Mouse (Mus musculus): ENCODE measurements at regions not wholly inside any gene's neighbourhood (a gene's known extent, or its start where the extent isn't known, plus 50 kb on each side); places are given as distances from the start of the nearest gene placed in this dataset.

DNA sequence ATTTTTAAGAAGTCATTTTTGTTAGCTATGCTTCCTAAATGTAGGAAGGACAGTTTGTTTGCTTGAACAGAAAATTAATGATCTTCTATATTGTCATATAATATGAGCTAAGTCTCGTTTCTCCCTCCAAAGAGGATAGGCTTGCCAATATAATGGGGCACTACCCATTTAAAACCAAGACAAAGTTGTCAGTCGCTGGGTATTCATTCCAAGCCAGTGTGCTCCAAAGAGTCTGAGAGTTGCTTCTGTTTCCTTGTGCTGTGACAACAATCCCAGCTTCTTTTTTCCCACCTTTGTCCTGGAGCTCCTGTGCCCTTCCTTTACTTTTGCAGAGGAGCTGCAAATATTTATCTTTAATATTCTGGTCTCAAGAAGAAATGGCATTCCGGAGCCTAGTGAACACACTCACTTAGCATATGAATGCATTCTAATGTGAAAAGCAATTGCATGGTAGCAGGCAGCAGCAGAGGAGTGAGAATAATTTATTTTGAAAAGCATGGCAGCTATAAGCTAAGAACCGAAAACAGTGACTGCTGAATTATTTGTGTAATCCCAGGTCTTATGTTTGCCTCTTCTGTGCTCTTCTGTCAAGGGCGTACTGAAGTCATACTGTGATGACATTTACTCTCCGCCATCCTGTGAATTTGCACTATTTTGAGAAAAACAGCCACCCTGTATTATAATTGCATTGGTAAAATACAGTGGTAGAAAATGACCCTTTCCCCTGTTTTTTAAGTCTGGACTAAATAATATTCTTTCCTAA, 402.7 kb upstream of the Slc5a7 start:
- TF ChIP-seq POLR2A (IDR thresholded peaks at IDR 0.05; ENCODE audit: borderline replicate concordance, extremely low read depth, insufficient read depth, insufficient read length, poor library complexity, severe bottlenecking) (no peak), CTCF (IDR thresholded peaks at IDR 0.05; ENCODE audit: borderline replicate concordance, extremely low read depth, insufficient read depth, insufficient read length) (no peak)
